Mouse (Mus musculus): ENCODE results near the gene Chn2.

GRCm38 (mm10) chr6:54128702-54129101 lies 89.3 kb downstream of the Chn2 start:
- TF ChIP-seq CTCF (IDR thresholded peaks at IDR 0.05; ENCODE audit: insufficient read depth, low read length) (no peak), POLR2A (IDR thresholded peaks at IDR 0.05; ENCODE audit: borderline replicate concordance, extremely low read depth, low read depth, low read length) (no peak)

Data from lung, adult 2 months (tissue).